Mouse (Mus musculus): Measurements from ENCODE around the gene Cryl1.

DNA sequence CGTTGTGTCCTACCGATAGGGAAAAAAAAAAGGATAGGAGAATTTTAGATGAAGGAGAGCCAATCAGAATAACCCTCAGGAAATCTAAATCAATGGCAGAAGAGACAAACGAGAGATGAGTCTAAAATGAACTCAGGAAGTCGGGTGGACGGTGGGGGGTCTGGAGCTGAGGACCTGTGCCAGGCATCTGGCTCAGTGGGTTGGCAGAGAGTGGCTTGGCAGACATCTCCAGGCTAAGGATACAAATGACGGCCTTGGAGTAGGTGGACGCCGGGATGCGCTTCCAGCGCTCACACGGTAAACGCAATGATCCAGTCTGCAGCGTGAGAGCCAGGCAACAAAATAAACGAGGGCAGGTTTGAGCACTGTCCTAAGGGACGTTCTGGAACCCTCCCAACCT, 68.7 kb downstream of the Cryl1 start:
- TF ChIP-seq EP300 (IDR thresholded peaks at IDR 0.05; ENCODE audit: low read depth) (no peak), CTCF (IDR thresholded peaks at IDR 0.05; ENCODE audit: low read depth) (no peak)
